Comparison of ENCODE assay signal across 8 mouse cellular contexts in the genomic region with DNA sequence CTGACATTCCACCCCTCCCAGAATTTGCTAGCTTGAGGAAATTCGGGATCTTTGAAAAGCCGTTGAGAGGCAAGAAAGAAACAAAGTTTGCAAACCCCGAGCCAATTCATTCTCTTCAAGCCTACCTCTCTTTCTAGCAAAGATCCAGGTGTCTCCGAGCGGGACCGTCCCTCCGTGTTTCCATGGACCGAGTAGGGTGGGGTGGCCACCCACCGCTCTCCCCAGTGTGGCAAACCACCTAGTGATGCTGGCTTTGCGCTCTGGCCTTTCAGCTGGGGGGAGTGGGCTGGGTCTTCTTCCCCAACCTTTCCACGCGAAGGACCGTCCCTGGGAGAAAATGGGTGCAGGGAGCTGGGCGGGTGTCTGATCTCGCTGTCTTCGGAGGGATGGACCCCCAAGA. TPM values are rescaled to one million over a fixed set of nuclear protein-coding genes. Genes with fewer than 3 reads are reported as not detected.
DNase-seq lines count a peak whose midpoint lies in the region; ATAC-seq and TF ChIP-seq lines count a peak whose summit lies in the region.

No protein-coding gene starts in this region.

- H3K79me2 ChIP-seq in liver, adult 2 months (ENCODE audit: control insufficient read depth, insufficient read depth, low read length), result no peaks in the 10 kb centered on the region

- peak; percentile 4 for ATAC-seq in megakaryocyte-erythroid progenitor cell, adult 5-6 weeks (replicated peaks; ENCODE audit: low FRiP score, low TSS enrichment, poor library complexity, severe bottlenecking)

- peak overlapping the region; percentile 66 for H3K9ac ChIP-seq in liver, adult 2 months (ENCODE audit: low read depth, low read length)

- H3K27ac ChIP-seq in liver, adult 2 months (replicated peaks; ENCODE audit: insufficient read depth, low read depth, low read length), result no peak overlapping the region
- H3K27ac ChIP-seq in cortical plate, adult 2 months (ENCODE audit: insufficient read depth, low read length), result no peak overlapping the region

- 3% methylated on average over 16 of the region's 16 CpGs for WGBS in liver, adult 2 months

- no peak for DNase-seq in liver, adult 2 months (ENCODE audit: extremely low read depth, low read depth, low spot score)
- DNase-seq in liver, result no peak
- peak; percentile 6 for DNase-seq in forelimb bud, embryonic 11.5 days (ENCODE audit: low read depth, low spot score)
- no peak for DNase-seq in urinary bladder, postnatal 14 days (ENCODE audit: low spot score)
- no peak for DNase-seq in thymus, postnatal 0 days (ENCODE audit: low spot score)
- DNase-seq in ovary, postnatal 36 days (ENCODE audit: low spot score), result no peak

- peak overlapping the region; percentile 87 for H3K4me3 ChIP-seq in liver, adult 2 months (ENCODE audit: insufficient read depth, low read depth, low read length)
- peak overlapping the region; percentile 48 for H3K4me3 ChIP-seq in cortical plate, adult 2 months (ENCODE audit: insufficient read depth, low read length)

- H3K4me1 ChIP-seq in liver, adult 2 months (ENCODE audit: control insufficient read depth, insufficient read depth, low read length), result no peaks in the 10 kb centered on the region
- peaks cover 3% of the 10 kb centered on the region; the same call in 1 of the 2 replicates for H3K4me1 ChIP-seq in cortical plate, adult 2 months (ENCODE audit: control insufficient read depth, insufficient read depth, low read length)

- TF ChIP-seq POLR2A in liver, adult 2 months (IDR thresholded peaks at IDR 0.05; ENCODE audit: extremely low read depth, insufficient read depth, low read length), result no peak
- TF ChIP-seq POLR2A in cortical plate, adult 2 months (IDR thresholded peaks at IDR 0.05; ENCODE audit: extremely low read depth, insufficient read depth, low read length), result no peak

- H3K27me3 ChIP-seq in liver, adult 2 months (ENCODE audit: control insufficient read depth, insufficient read depth, low read length), result no peaks in the 10 kb centered on the region

- TF ChIP-seq CTCF in liver, adult 2 months (IDR thresholded peaks at IDR 0.05; ENCODE audit: low read depth, low read length), result no peak
- TF ChIP-seq CTCF in cortical plate, adult 2 months (IDR thresholded peaks at IDR 0.05; ENCODE audit: extremely low read depth, insufficient read depth, low read length), result no peak

- no peaks in the 10 kb centered on the region for H3K36me3 ChIP-seq in liver, adult 2 months (ENCODE audit: control insufficient read depth, insufficient read depth, low read length)

RNA-seq across cellular contexts. Expression of a gene that starts 0.3 kb away (rescaled TPM):
- 2.4 and 4.2 TPM in 2 replicates for total RNA-seq in liver, adult 2 months (2014; rRNA removed)
- 0.66 and 0.86 TPM in 2 replicates for polyA plus RNA-seq in liver, adult 2 months (2012; rRNA removed)
- 58.9 and 63.4 TPM in 2 replicates for polyA plus RNA-seq in cortical plate, adult 2 months (2012; rRNA removed)
- total RNA-seq in megakaryocyte-erythroid progenitor cell, adult 5-6 weeks (2014; fragmentation: Nextera tagmentation), result 36.9 and 42.3 TPM in 2 replicates
- total RNA-seq in megakaryocyte-erythroid progenitor cell, adult 5-6 weeks (2017), result 23.0 and 24.9 TPM in 2 replicates
- polyA plus RNA-seq in thymus, postnatal 0 days (2015; fragmentation: Nextera tagmentation; extraction: Ambion mirVana), result 3.1 and 3.5 TPM in 2 replicates

Comparison
In these comparisons a context has a peak if more than half of its experiments do, and no peak if none do; other contexts are left out.
1. RNA of a gene that starts 0.3 kb away (polyA plus RNA-seq): 58.9 to 63.4 TPM in cortical plate, adult 2 months; 3.1 to 3.5 TPM in thymus, postnatal 0 days and 0.66 to 0.86 TPM in liver, adult 2 months; every median in the first group is over 10 times any median in the second.